Comparison of ENCODE assay signal across 19 mouse cellular contexts in genomic region chr6:94830801-94831200, GRCm38 (mm10).
DNase-seq lines count a peak whose midpoint lies in the region; ATAC-seq lines count a peak whose summit lies in the region.
"Had no signal": no experiment of that assay in that cellular context is flagged by ENCODE, and none has a peak within 500 bp of the region (broad histone marks: within the 10 kb centered on the region; RNA-seq: fewer than 3 reads in every experiment).

No protein-coding gene starts in this region.

- no peaks in the 10 kb centered on the region for H3K4me1 ChIP-seq in midbrain, embryonic 11.5 days (ENCODE audit: control insufficient read depth, insufficient read depth, low read length)
- H3K4me1 ChIP-seq in midbrain, embryonic 14.5 days (ENCODE audit: control insufficient read depth, insufficient read depth, low read length) = no peaks in the 10 kb centered on the region

- H3K27ac ChIP-seq in midbrain, embryonic 11.5 days (ENCODE audit: low read depth, low read length) = no peak overlapping the region
- no peak overlapping the region for H3K27ac ChIP-seq in midbrain, embryonic 14.5 days (replicated peaks; ENCODE audit: low read depth, low read length)

- no peak overlapping the region for H3K9ac ChIP-seq in midbrain, embryonic 11.5 days (ENCODE audit: low read length)
- no peak overlapping the region for H3K9ac ChIP-seq in midbrain, embryonic 14.5 days (replicated peaks; ENCODE audit: low read length)

- no peak overlapping the region for H3K4me2 ChIP-seq in midbrain, embryonic 11.5 days
- H3K4me2 ChIP-seq in midbrain, embryonic 14.5 days (ENCODE audit: low read length) = no peak overlapping the region

- WGBS in midbrain, embryonic 11.5 days = 85% methylated on average over 8 of the region's 8 CpGs
- 88% methylated on average over 8 of the region's 8 CpGs for WGBS in midbrain, embryonic 14.5 days

- H3K4me3 ChIP-seq in midbrain, embryonic 11.5 days (ENCODE audit: low read depth, low read length) = no peak overlapping the region
- H3K4me3 ChIP-seq in midbrain, embryonic 14.5 days (replicated peaks; ENCODE audit: low read depth, low read length) = no peak overlapping the region

- DNase-seq in heart, adult 11 months = peak; percentile 66
- no peak for DNase-seq in heart, postnatal 36 days
- peak; percentile 57 for DNase-seq in midbrain, embryonic 11.5 days (ENCODE audit: low spot score, missing footprints)
- DNase-seq in midbrain, embryonic 14.5 days = no peak
- DNase-seq: adrenal gland, adult 2 months; adrenal gland, adult 8-10 months; adrenal gland, postnatal 10 days; adrenal gland, postnatal 14 days; adrenal gland, postnatal 25 days; adrenal gland, postnatal 36 days; B cell, adult 2 months; cerebellum, adult 11 months; cerebellum, adult 11-12 months; cerebellum, adult 18-20 months had no signal

- no peaks in the 10 kb centered on the region for H3K9me3 ChIP-seq in midbrain, embryonic 11.5 days (ENCODE audit: control insufficient read depth, low read length)
- H3K9me3 ChIP-seq in midbrain, embryonic 14.5 days (ENCODE audit: control insufficient read depth, low read length) = no peaks in the 10 kb centered on the region
- H3K9me3 ChIP-seq: G1E had no signal

- no peak for ATAC-seq in midbrain, embryonic 11.5 days (ENCODE audit: low FRiP score)
- no peak for ATAC-seq in midbrain, embryonic 14.5 days (ENCODE audit: low FRiP score, low TSS enrichment)
- ATAC-seq: activated CD4-positive, CD25-positive, alpha-beta regulatory T cell, adult 4 months; CD4-positive, CD25-positive, alpha-beta regulatory T cell, adult 4 months; Patski had no signal

- H3K36me3 ChIP-seq in midbrain, embryonic 11.5 days (ENCODE audit: control insufficient read depth, insufficient read depth, low read length) = no peaks in the 10 kb centered on the region
- H3K36me3 ChIP-seq in midbrain, embryonic 14.5 days (ENCODE audit: control insufficient read depth, insufficient read depth, low read length) = no peaks in the 10 kb centered on the region
- H3K36me3 ChIP-seq: G1E had no signal

- intact Hi-C loops in heart, postnatal 36 days (cut with DNase I) = no loop called here

- H3K27me3 ChIP-seq in midbrain, embryonic 11.5 days (ENCODE audit: control insufficient read depth, insufficient read depth, low read length) = no peaks in the 10 kb centered on the region
- no peaks in the 10 kb centered on the region for H3K27me3 ChIP-seq in midbrain, embryonic 14.5 days (ENCODE audit: control insufficient read depth, insufficient read depth, low read length)
- H3K27me3 ChIP-seq: CH12.LX, Patski had no signal

Comparison
In these comparisons a context has a peak if more than half of its experiments do, and no peak if none do; other contexts are left out.
1. DNase-seq: peak in heart, adult 11 months (single experiment) and midbrain, embryonic 11.5 days (single experiment); none in heart, postnatal 36 days (0 of 2) and midbrain, embryonic 14.5 days (single experiment).